Mouse (Mus musculus) B cell, adult 62 days (primary cell): ENCODE data around the gene Hdac1. TPM values are rescaled to one million over a fixed set of nuclear protein-coding genes. Genes with fewer than 3 reads are reported as not detected.

Experiments
- total RNA-seq: library from RNA; stranded (reverse); gene quantifications from 4 replicates; pipeline ENCODE4 v1.2.4, GENCODE M21; 2023

Hdac1 gene
- total RNA-seq = 167 to 184 TPM (median 171 TPM) in 4 replicates

DNA sequence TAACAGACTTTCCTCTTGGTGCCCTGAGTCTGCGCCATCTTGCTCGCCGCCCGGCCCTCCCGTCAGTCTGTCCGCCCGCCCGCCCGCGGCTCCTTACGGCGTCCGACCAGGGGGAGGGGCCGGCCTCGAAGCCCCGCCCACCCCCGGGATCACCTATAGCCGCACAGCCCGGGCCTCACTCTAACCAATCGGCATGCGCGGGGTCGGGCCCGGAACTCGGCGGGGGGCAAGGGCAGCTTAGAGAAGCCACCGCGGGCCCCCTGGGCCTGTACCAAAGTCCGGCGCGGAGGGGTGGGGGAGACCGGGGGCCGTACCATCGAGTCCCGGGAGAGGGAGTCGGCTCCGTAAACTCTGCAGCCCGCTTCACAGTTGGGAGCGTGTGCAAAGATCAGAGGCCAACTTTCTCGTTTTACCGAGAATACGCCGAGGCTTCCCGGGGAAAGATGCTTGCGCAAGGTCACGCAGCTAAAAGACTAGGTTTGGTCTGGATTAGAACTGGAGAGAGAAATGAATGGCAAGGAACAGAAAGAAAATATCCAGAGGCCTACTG is at the start of gene Hdac1:
Hdac1 (minus strand) TSS at position 122 of the 550 bp plus-strand sequence.

GRCm38 (mm10) chr4:129578466-129578865 is 36.0 kb upstream of the Hdac1 start, which contains the start of gene Fam167b:
Gene Fam167b (minus strand): TSS chr4:129578549.

DNA sequence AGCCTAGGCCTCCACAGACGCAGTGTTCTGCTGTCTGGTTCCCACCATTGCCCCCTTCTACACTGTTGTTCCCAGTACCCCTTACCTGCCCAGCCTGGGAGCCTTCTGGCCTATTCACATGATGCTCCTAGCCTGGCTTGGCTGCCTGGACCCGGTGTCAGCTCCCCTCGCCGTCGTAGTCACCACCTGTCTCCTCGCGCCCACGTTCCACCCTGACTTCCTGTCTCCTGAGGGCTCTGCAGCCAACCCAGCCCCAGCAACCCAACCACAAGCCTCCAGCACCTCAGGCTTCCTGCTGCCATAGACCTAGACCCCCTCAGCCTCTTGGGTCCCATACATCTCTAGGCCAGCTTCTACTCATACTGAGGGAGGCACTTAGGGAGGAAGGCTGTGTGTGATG is 30.9 kb upstream of the Hdac1 start, which contains the start of gene Lck:
Lck (minus strand) TSS at position 212 of the 400 bp plus-strand sequence.

DNA sequence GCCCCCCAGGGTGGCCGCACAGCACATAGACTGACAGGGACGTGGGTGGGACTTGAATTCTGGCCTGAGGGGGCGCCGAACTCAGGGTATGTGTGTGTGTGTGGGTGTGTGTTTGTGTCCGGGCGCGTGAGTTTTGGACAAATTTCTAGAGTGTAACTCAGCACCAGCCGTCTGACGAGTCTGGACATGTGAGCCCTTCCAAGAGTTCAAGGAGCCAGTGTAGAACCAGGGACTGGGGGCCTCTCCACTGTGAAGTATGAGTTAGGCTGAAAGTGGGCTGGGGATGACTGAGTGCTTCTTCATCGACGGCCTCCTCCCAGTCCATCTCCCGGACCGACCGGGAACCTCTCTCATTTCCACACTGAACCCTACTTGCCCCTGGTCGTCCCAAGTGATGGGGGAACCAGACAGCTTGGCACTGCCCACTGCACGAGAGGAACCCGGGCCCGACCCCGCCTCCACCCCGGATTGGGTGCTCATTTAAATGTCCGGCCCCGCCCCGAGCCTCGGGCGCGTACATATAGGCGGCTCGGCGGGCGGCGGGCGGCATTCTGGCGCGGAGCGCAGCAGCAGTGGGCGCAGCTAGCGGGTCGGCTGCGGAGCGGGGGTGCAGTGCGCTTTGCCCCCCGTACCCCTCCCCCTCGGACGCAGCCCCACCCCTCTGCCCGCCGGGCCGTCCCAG is 29.3 kb downstream of the Hdac1 start, which contains the start of gene Marcksl1:
Marcksl1 (plus strand) TSS at position 496 of the 682 bp plus-strand sequence.

GRCm38 (mm10) chr4:129490972-129491880 is 51.3 kb downstream of the Hdac1 start, which contains the start of the genes Tssk3 and Fam229a:
Gene Tssk3 (minus strand): TSS chr4:129491022.
Gene Fam229a (plus strand): TSS chr4:129491190.

Other genes starting within 250 kb of the Hdac1 start
- 144 to 162 TPM (median 150 TPM) in 4 replicates for gene Rbbp4, start 207.3 kb downstream of the Hdac1 start, total RNA-seq
- gene Zbtb8os, start 207.0 kb downstream of the Hdac1 start, total RNA-seq = 31.2 to 38.2 TPM (median 36.8 TPM) in 4 replicates
- gene Zbtb8a, start 164.6 kb downstream of the Hdac1 start, total RNA-seq = 2.2 to 4.1 TPM (median 3.4 TPM) in 4 replicates
- gene Zbtb8b, start 101.9 kb downstream of the Hdac1 start, total RNA-seq = not detected in 4 replicates
- 125 to 159 TPM (median 135 TPM) in 4 replicates for gene Bsdc1, start 81.1 kb downstream of the Hdac1 start, total RNA-seq
- gene Tssk3, start 51.7 kb downstream of the Hdac1 start, total RNA-seq = 0.46 to 0.88 TPM in 2 of 4 replicates, not detected in the others
- 2.2 to 3.5 TPM in 2 of 4 replicates, not detected in the others for gene Fam229a, start 51.5 kb downstream of the Hdac1 start, total RNA-seq
- gene Marcksl1, start 29.1 kb downstream of the Hdac1 start, total RNA-seq = 87.6 to 108 TPM (median 95.2 TPM) in 4 replicates
- 18.6 to 29.8 TPM (median 24.1 TPM) in 4 replicates for gene Lck, start 30.9 kb upstream of the Hdac1 start, total RNA-seq
- not detected in 4 replicates for gene Fam167b, start 35.8 kb upstream of the Hdac1 start, total RNA-seq
- gene Eif3i, start 57.9 kb upstream of the Hdac1 start, total RNA-seq = 145 to 162 TPM (median 151 TPM) in 4 replicates
- 107 to 127 TPM (median 116 TPM) in 4 replicates for gene Tmem234, start 58.0 kb upstream of the Hdac1 start, total RNA-seq
- gene Dcdc2b, start 71.5 kb upstream of the Hdac1 start, total RNA-seq = 0.88 to 2.6 TPM (median 1.4 TPM) in 4 replicates
- gene Iqcc, start 76.4 kb upstream of the Hdac1 start, total RNA-seq = 10.8 to 16.9 TPM (median 13.6 TPM) in 4 replicates
- gene Ccdc28b, start 81.2 kb upstream of the Hdac1 start, total RNA-seq = 14.8 to 21.3 TPM (median 20.1 TPM) in 4 replicates
- 80.5 to 92.9 TPM (median 85.9 TPM) in 4 replicates for gene Txlna, start 98.4 kb upstream of the Hdac1 start, total RNA-seq
- gene Kpna6, start 130.1 kb upstream of the Hdac1 start, total RNA-seq = 36.4 to 49.2 TPM (median 40.5 TPM) in 4 replicates
- gene Tmem39b, start 154.1 kb upstream of the Hdac1 start, total RNA-seq = 17.0 to 20.4 TPM (median 18.8 TPM) in 4 replicates
- 131 to 145 TPM (median 136 TPM) in 4 replicates for gene Khdrbs1, start 199.6 kb upstream of the Hdac1 start, total RNA-seq